ENCODE assay signal across 8 mouse cellular contexts in the genomic region with DNA sequence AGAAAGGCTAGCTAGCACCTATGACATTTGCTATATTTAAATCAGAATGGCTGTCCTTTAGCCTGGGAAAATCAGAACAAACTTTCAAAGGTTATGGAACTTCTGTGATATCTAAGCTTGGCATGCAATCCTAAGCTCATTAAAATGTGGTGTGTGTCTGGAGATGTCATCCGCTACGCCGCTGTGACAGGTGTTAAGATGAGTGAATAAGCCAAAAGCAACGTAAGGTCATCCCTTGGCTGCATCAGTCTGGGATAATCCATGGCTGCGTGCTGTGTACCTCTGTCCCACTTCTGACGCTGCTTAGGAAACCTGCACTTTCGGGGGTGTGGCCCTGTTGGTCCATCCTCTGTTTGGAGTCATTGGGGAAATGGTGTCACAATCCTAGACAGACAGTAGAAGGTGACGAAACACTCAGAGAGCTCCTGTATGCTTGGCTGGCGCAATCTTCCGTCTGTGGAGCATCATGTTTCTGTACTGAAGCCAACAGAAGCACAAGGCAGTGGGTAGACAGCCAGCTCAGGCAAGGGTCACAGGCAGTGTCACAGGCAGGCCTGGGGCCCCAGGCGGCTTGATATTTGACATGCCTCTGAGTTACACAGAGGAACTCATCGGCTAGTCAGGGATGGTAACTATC. TPM values are rescaled to one million over a fixed set of nuclear protein-coding genes. Genes with fewer than 3 reads are reported as not detected.
A peak's percentile ranks its signal among the peaks of the same experiment; 100 is the strongest.
DNase-seq lines count a peak whose midpoint lies in the region; ATAC-seq and TF ChIP-seq lines count a peak whose summit lies in the region.

No protein-coding gene starts in this region.

- no peak overlapping the region for H3K9ac ChIP-seq in heart, embryonic 16.5 days (ENCODE audit: low read length)
- no peak overlapping the region for H3K9ac ChIP-seq in liver, embryonic 15.5 days
- H3K9ac ChIP-seq in forebrain, embryonic 13.5 days, result no peak overlapping the region

- peak overlapping the region; percentile 20 for H3K4me2 ChIP-seq in heart, embryonic 16.5 days (ENCODE audit: low read depth, low read length)
- H3K4me2 ChIP-seq in liver, embryonic 15.5 days, result no peak overlapping the region
- H3K4me2 ChIP-seq in forebrain, embryonic 13.5 days, result no peak overlapping the region

- TF ChIP-seq CTCF in bone marrow, adult 2 months (IDR thresholded peaks at IDR 0.05; ENCODE audit: control insufficient read depth, insufficient read depth, low read length), result no peak

- H3K36me3 ChIP-seq in heart, embryonic 16.5 days (ENCODE audit: control insufficient read depth, insufficient read depth), result no peaks in the 10 kb centered on the region
- H3K36me3 ChIP-seq in liver, embryonic 15.5 days (replicated peaks), result no peaks in the 10 kb centered on the region
- no peaks in the 10 kb centered on the region for H3K36me3 ChIP-seq in forebrain, embryonic 13.5 days (ENCODE audit: poor library complexity, severe bottlenecking)

- peak overlapping the region; percentile 79 for H3K27ac ChIP-seq in bone marrow, adult 2 months (ENCODE audit: control insufficient read depth, insufficient read depth, low read depth, low read length, poor library complexity)
- H3K27ac ChIP-seq in heart, embryonic 16.5 days (ENCODE audit: low read length), result peak overlapping the region; percentile 85
- H3K27ac ChIP-seq in liver, embryonic 15.5 days (replicated peaks), result peak overlapping the region; percentile 48
- no peak overlapping the region for H3K27ac ChIP-seq in forebrain, embryonic 13.5 days

- H3K27me3 ChIP-seq in heart, embryonic 16.5 days (ENCODE audit: control insufficient read depth, insufficient read depth, low read length), result no peaks in the 10 kb centered on the region
- no peaks in the 10 kb centered on the region for H3K27me3 ChIP-seq in liver, embryonic 15.5 days
- no peaks in the 10 kb centered on the region for H3K27me3 ChIP-seq in forebrain, embryonic 13.5 days

- no peaks in the 10 kb centered on the region for H3K9me3 ChIP-seq in heart, embryonic 16.5 days (replicated peaks; ENCODE audit: control insufficient read depth, low read length)
- no peaks in the 10 kb centered on the region for H3K9me3 ChIP-seq in liver, embryonic 15.5 days (replicated peaks)
- H3K9me3 ChIP-seq in forebrain, embryonic 13.5 days (replicated peaks), result no peaks in the 10 kb centered on the region

- ATAC-seq in heart, embryonic 16.5 days (replicated peaks; ENCODE audit: extremely low read depth, insufficient read depth, low FRiP score), result peak; percentile 83
- peak; percentile 89 for ATAC-seq in liver, embryonic 15.5 days (ENCODE audit: insufficient read depth)
- no peak for ATAC-seq in forebrain, embryonic 13.5 days

- no peak overlapping the region for H3K4me3 ChIP-seq in bone marrow, adult 2 months (replicated peaks; ENCODE audit: control insufficient read depth, low read depth, low read length)
- H3K4me3 ChIP-seq in heart, embryonic 16.5 days (ENCODE audit: low read length), result no peak overlapping the region
- no peak overlapping the region for H3K4me3 ChIP-seq in liver, embryonic 15.5 days (replicated peaks)
- no peak overlapping the region for H3K4me3 ChIP-seq in forebrain, embryonic 13.5 days

- TF ChIP-seq POLR2A in bone marrow, adult 2 months (IDR thresholded peaks at IDR 0.05; ENCODE audit: borderline replicate concordance, control insufficient read depth, low read depth, low read length), result no peak

- WGBS in bone marrow, adult 2 months, result 48% methylated on average over 12 of the region's 12 CpGs
- 36% methylated on average over 12 of the region's 12 CpGs for WGBS in heart, embryonic 16.5 days
- 57% methylated on average over 12 of the region's 12 CpGs for WGBS in liver, embryonic 15.5 days (ENCODE audit: insufficient replicate concordance)
- WGBS in forebrain, embryonic 13.5 days, result 79% methylated on average over 12 of the region's 12 CpGs

- peaks cover 4% of the 10 kb centered on the region; the same call in 1 of the 2 replicates for H3K4me1 ChIP-seq in bone marrow, adult 2 months (ENCODE audit: control insufficient read depth, insufficient read depth, low read length)
- peaks cover 33% of the 10 kb centered on the region for H3K4me1 ChIP-seq in heart, embryonic 16.5 days (ENCODE audit: control insufficient read depth, insufficient read depth, low read length)
- peaks cover 17% of the 10 kb centered on the region for H3K4me1 ChIP-seq in liver, embryonic 15.5 days (replicated peaks)
- no peaks in the 10 kb centered on the region for H3K4me1 ChIP-seq in forebrain, embryonic 13.5 days

- peak; percentile 63 for DNase-seq in 3134 (ENCODE audit: extremely low read depth, insufficient read length, low spot score)
- no peak for DNase-seq in embryo, embryonic 9.5 days (ENCODE audit: extremely low spot score)
- DNase-seq in right cerebral cortex, postnatal 36 days (ENCODE audit: low spot score in 2 of 2), result no peak
- no peak for DNase-seq in embryo, embryonic 11 days

RNA-seq across cellular contexts. Expression of a gene that starts 15.0 kb away (rescaled TPM):
- polyA plus RNA-seq in bone marrow, adult 2 months (2011; ENCODE audit: insufficient read depth, insufficient read length, low replicate concordance, missing spikeins), result 2.7 and 4.0 TPM in 2 replicates
- polyA plus RNA-seq in heart, embryonic 16.5 days (2015; fragmentation: Nextera tagmentation; extraction: Ambion mirVana), result 13.6 and 15.3 TPM in 2 replicates
- 3.4 and 4.2 TPM in 2 replicates for polyA plus RNA-seq in liver, embryonic 15.5 days (2015; fragmentation: Nextera tagmentation; extraction: Ambion mirVana)
- polyA plus RNA-seq in forebrain, embryonic 13.5 days (2015; fragmentation: Nextera tagmentation; extraction: Ambion mirVana), result 0.30 and 0.81 TPM in 2 replicates

RNA-seq across cellular contexts. Expression of a gene that starts 39.8 kb away (rescaled TPM):
- polyA plus RNA-seq in bone marrow, adult 2 months (2011; ENCODE audit: insufficient read depth, insufficient read length, low replicate concordance, missing spikeins), result 6.3 and 9.9 TPM in 2 replicates
- polyA plus RNA-seq in heart, embryonic 16.5 days (2015; fragmentation: Nextera tagmentation; extraction: Ambion mirVana), result 29.5 and 38.1 TPM in 2 replicates
- 14.1 and 14.9 TPM in 2 replicates for polyA plus RNA-seq in liver, embryonic 15.5 days (2015; fragmentation: Nextera tagmentation; extraction: Ambion mirVana)
- polyA plus RNA-seq in forebrain, embryonic 13.5 days (2015; fragmentation: Nextera tagmentation; extraction: Ambion mirVana), result 24.9 and 25.8 TPM in 2 replicates
